Mouse (Mus musculus) embryo, embryonic 11 days (tissue): Measurements from ENCODE around the gene Gprc5c.

Experiments used
- DNase-seq: peaks from one replicate; pipeline ENCODE4 v3.0.0-alpha.2; 2015

Gprc5c gene

GRCm38 (mm10) chr11:114917120-114917519 lies 66.2 kb downstream of the Gprc5c start:
- DNase-seq, result no peak
